Mouse (Mus musculus) 3134 (cell line): ENCODE results near the gene Sco1.
"Not testable (repeated sequence)": the region's sequence is repeated elsewhere in the genome, so short reads cannot be mapped to it uniquely, and the experiment has no call there.

Source experiments
- DNase-seq: peaks from one replicate; pipeline ENCODE4 v3.0.0-alpha.2; 2011; ENCODE audit warnings: low spot score; ENCODE audit not compliant: insufficient read length; ENCODE audit errors: extremely low read depth

Sco1 gene

GRCm38 (mm10) chr11:67052321-67052952 lies at the start of gene Sco1, which contains the start of gene Adprm:
Gene Sco1, plus strand, starts transcription at chr11:67052670.
Gene Adprm, minus strand, starts transcription at chr11:67052594.
- peak; percentile 86 for DNase-seq

GRCm38 (mm10) chr11:67002911-67003310 lies 49.6 kb upstream of the Sco1 start:
- no peak for DNase-seq

GRCm38 (mm10) chr11:67007961-67008360 lies 44.5 kb upstream of the Sco1 start:
- DNase-seq = no peak

GRCm38 (mm10) chr11:67008528-67008927 lies 43.9 kb upstream of the Sco1 start:
- DNase-seq = no peak

GRCm38 (mm10) chr11:67010430-67010829 lies 42.0 kb upstream of the Sco1 start:
- DNase-seq = no peak

- DNase-seq = no peak
Observed at GRCm38 (mm10) chr11:67011635-67012034, 40.8 kb upstream of the Sco1 start.

- DNase-seq = peak; percentile 54
Observed at GRCm38 (mm10) chr11:67017801-67018591, 34.5 kb upstream of the Sco1 start.

GRCm38 (mm10) chr11:67019711-67020475 lies 32.6 kb upstream of the Sco1 start:
- no peak for DNase-seq

GRCm38 (mm10) chr11:67020948-67021347 lies 31.5 kb upstream of the Sco1 start:
- peak; percentile 31 for DNase-seq

GRCm38 (mm10) chr11:67022354-67023115 lies 29.9 kb upstream of the Sco1 start:
- no peak for DNase-seq

GRCm38 (mm10) chr11:67023191-67023590 lies 29.3 kb upstream of the Sco1 start:
- DNase-seq = not testable (repeated sequence)

- DNase-seq = no peak
Observed at GRCm38 (mm10) chr11:67023802-67024340, 28.6 kb upstream of the Sco1 start.

- peak; percentile 95 for DNase-seq
Observed at GRCm38 (mm10) chr11:67024867-67025477, 27.5 kb upstream of the Sco1 start, which contains the start of gene Tmem220. Gene Tmem220, plus strand, starts transcription at chr11:67025154.

GRCm38 (mm10) chr11:67030904-67031602 lies 21.4 kb upstream of the Sco1 start:
- DNase-seq = no peak

GRCm38 (mm10) chr11:67031603-67031915 lies 20.9 kb upstream of the Sco1 start:
- DNase-seq = no peak

GRCm38 (mm10) chr11:67034775-67035485 lies 17.5 kb upstream of the Sco1 start:
- no peak for DNase-seq

- DNase-seq = no peak
Observed at GRCm38 (mm10) chr11:67036229-67036628, 16.2 kb upstream of the Sco1 start.

- DNase-seq = no peak
Observed at GRCm38 (mm10) chr11:67036892-67037291, 15.6 kb upstream of the Sco1 start.

GRCm38 (mm10) chr11:67039799-67040198 lies 12.7 kb upstream of the Sco1 start:
- no peak for DNase-seq
